Mouse (Mus musculus): ENCODE measurements at regions not wholly inside any gene's neighbourhood (a gene's known extent, or its start where the extent isn't known, plus 50 kb on each side); places are given as distances from the start of the nearest gene placed in this dataset.

DNA sequence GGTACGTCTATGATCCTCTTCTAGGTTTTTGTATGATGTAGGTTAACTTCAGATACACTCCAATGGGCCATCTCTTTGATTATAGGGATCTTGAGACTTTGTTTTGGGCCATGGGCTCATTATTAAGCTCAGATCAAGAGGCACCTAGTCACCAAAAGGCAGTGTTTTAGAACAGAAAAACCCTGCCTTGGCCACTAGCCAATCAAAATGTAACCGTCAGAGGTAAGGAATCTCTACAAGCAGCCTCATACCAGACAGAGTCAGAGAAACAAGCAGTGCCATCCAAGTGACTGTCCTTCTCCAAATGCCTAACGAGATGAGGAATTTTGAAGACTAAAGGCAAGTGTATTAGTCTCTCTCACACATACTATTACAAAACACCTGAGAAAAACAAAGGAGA is 487.0 kb downstream of the Rps29 start:
- TF ChIP-seq CTCF (IDR thresholded peaks at IDR 0.05; ENCODE audit: insufficient read depth, low read length) (no peak), POLR2A (IDR thresholded peaks at IDR 0.05; ENCODE audit: borderline replicate concordance, extremely low read depth, low read depth, low read length) (no peak)
- Histone ChIP-seq H3K4me3 (replicated peaks; ENCODE audit: extremely low read depth, low read depth, low read length) (no peak overlapping the region), H3K4me1 (ENCODE audit: control insufficient read depth, insufficient read depth, low read length) (no peaks in the 10 kb centered on the region)
- 72% methylated on average over 3 of the region's 3 CpGs for WGBS
- DNase-seq, result no peak

DNA sequence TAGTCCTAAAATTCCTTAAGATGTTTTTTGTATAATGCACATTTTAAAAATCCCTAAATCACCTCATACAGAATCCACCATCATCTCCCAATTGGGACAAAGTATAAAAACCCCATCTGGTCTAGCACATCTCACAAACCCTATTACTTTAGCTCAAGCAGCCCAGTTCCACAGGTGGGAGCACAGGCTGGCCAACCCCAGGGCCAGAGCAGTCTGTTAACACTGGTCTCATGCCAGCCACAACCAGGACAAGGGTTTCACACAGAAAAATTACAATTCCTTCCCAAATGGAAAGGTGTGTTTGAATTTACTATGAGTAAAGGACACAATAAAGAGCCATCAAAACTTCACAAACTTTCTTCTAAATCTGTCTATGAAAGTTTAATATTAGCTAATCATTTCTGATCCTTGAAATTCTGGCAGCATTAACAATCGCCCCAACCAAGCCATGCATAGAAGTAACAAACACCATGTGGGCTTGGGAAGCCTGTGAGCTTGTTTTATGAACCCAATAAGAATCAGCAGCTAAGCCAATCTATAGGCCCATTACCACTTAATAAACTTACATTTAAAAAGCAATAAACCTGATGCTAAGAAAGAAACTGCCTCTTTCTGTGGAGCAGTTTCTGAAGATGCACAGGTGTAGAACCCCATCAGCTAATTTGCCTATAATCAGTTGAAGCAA is 512.9 kb downstream of the Rps29 start:
- Histone ChIP-seq H3K4me3 (replicated peaks; ENCODE audit: extremely low read depth, low read depth, low read length) (no peak overlapping the region), H3K4me1 (ENCODE audit: control insufficient read depth, insufficient read depth, low read length) (no peaks in the 10 kb centered on the region)
- no peak for DNase-seq
- 82% methylated on average over 1 of the region's 1 CpGs for WGBS
- TF ChIP-seq CTCF (IDR thresholded peaks at IDR 0.05; ENCODE audit: insufficient read depth, low read length) (no peak), POLR2A (IDR thresholded peaks at IDR 0.05; ENCODE audit: borderline replicate concordance, extremely low read depth, low read depth, low read length) (no peak)

DNA sequence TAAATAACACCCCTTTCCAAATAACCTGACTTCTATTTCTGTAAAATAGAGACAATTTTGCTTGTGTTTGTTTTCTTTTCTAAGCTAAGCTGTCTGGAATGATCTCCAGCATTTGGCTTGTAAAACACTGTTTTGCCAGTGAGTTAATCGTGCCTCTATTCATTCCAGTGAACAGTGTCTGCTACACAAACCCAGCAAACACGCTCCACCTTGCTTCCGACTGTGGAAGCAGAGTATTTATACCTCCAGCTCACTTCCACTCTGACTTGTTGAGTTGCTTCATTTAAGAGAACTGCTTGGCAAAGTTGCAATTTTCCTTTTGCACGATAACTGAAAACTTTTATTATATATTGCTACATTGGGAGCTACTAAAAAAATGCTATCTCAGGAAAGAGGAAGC is 515.3 kb downstream of the Rps29 start:
- TF ChIP-seq POLR2A (IDR thresholded peaks at IDR 0.05; ENCODE audit: borderline replicate concordance, extremely low read depth, low read depth, low read length) (no peak), CTCF (IDR thresholded peaks at IDR 0.05; ENCODE audit: insufficient read depth, low read length) (no peak)
- no peak for DNase-seq
- Histone ChIP-seq H3K4me3 (replicated peaks; ENCODE audit: extremely low read depth, low read depth, low read length) (no peak overlapping the region), H3K4me1 (ENCODE audit: control insufficient read depth, insufficient read depth, low read length) (no peaks in the 10 kb centered on the region)
- 74% methylated on average over 4 of the region's 4 CpGs for WGBS

DNA sequence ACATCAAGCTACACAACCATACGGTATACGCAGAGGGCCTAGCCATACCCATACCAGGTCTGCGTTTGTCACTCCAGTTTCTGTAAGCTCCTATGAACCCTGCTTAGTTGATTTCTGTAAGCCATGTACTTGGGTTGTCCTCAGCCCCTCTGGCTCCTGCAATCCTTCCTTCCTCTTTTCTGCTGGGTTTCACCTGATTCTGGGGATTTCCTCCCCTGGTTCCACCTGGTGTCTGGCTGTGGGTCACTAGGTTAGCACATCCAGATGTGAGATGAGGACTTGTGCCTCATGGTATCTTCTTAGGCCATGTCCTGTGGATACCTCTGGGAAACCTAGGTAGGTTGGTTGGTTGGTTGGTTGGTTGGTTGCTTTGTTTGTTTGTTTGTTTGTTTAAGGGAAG is 526.5 kb downstream of the Rps29 start:
- no peak for DNase-seq
- TF ChIP-seq CTCF (IDR thresholded peaks at IDR 0.05; ENCODE audit: insufficient read depth, low read length), result no peak
- no peak for TF ChIP-seq POLR2A (IDR thresholded peaks at IDR 0.05; ENCODE audit: borderline replicate concordance, extremely low read depth, low read depth, low read length)
- 100% methylated on average over 3 of the region's 3 CpGs for WGBS
- H3K4me3 ChIP-seq (replicated peaks; ENCODE audit: extremely low read depth, low read depth, low read length), result no peak overlapping the region
- H3K4me1 ChIP-seq (ENCODE audit: control insufficient read depth, insufficient read depth, low read length), result no peaks in the 10 kb centered on the region

DNA sequence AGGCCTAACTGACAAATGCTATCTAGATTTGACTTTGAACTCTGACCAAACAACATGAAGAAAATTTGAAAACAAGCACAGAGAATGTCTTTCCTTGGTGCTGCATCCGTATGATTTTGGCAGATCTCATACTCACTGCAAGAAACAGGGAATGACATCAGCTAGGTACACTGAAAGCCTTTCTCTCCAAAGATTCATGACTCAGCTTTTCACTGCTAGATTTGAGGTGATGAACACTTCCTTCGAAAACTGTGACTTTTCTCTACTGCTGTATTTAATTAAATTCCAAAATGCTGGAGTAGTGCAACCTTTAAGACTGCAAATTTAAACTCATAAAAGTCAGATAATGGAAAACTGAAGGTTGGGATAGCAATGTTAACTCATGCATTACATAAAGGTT is 540.6 kb downstream of the Rps29 start:
- TF ChIP-seq POLR2A (IDR thresholded peaks at IDR 0.05; ENCODE audit: borderline replicate concordance, extremely low read depth, low read depth, low read length) (no peak), CTCF (IDR thresholded peaks at IDR 0.05; ENCODE audit: insufficient read depth, low read length) (no peak)
- WGBS, result 73% methylated on average over 2 of the region's 2 CpGs
- no peak for DNase-seq
- Histone ChIP-seq H3K4me3 (replicated peaks; ENCODE audit: extremely low read depth, low read depth, low read length) (no peak overlapping the region), H3K4me1 (ENCODE audit: control insufficient read depth, insufficient read depth, low read length) (no peaks in the 10 kb centered on the region)

DNA sequence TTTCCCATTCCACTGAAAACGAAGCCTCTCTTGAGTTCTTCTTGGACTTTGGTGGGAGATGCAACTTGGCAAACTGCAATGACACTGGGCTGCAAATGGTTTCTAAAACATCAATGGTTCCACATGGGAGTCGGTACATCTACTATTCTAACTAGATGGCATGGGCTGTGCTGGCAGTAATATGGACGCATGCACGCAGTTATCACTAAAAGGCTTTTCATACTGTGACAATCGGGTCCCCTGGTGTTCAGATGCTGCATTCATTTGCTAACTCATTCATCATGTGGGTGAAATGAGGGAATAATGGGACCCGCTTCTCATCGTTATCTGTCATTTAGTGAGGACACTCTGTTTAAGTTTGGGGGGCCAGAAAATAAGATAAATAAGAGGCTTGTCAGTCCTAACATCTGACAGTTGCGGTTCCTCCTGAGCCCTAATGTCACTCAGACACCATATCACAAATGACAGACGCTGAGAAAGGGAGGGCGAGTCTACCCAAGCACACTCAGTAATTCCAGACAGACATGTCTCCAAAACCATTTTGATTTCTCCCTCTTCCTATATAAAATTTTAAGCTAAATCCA is 553.5 kb downstream of the Rps29 start:
- WGBS, result 72% methylated on average over 10 of the region's 10 CpGs
- no peak overlapping the region for H3K4me3 ChIP-seq (replicated peaks; ENCODE audit: extremely low read depth, low read depth, low read length)
- TF ChIP-seq POLR2A (IDR thresholded peaks at IDR 0.05; ENCODE audit: borderline replicate concordance, extremely low read depth, low read depth, low read length), result no peak
- H3K4me1 ChIP-seq (ENCODE audit: control insufficient read depth, insufficient read depth, low read length), result no peaks in the 10 kb centered on the region
- no peak for DNase-seq

DNA sequence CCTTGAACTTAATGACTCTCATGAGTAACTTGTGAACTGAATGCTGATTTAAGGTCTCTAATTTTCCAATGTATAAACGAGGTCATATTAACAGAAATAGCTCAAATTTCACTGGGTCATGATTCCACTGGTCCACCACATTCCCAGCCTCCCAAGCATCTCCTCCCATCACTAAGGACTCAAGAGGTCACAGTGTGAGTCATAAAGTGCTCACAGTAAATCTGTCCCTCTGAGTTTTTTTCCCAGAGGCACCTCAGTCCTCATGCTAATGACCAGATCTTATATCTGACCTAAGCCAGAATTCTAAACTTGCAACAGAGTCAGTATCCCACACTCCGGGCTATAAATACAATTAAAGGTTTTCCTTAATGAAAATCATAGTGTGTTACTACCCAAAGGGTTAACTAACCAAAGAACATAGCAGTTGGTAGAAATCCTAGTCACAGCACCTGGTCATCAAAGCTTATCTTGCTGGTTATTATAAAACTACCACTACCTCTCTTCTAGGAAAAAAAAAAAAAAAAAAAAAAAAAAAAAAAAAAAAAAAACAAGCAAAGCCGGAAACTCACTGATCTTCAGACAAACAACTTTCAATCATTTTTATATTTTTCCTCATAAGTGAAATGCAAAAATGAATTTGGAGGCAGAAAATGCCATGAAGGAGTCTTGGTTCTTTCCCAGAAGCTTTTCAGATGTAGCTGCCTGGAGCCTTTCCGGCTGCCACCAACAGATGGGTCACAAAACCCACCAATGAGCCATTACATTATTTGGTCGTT is 554.3 kb downstream of the Rps29 start:
- DNase-seq, result no peak
- WGBS, result 74% methylated on average over 5 of the region's 5 CpGs
- H3K4me3 ChIP-seq (replicated peaks; ENCODE audit: extremely low read depth, low read depth, low read length), result no peak overlapping the region

DNA sequence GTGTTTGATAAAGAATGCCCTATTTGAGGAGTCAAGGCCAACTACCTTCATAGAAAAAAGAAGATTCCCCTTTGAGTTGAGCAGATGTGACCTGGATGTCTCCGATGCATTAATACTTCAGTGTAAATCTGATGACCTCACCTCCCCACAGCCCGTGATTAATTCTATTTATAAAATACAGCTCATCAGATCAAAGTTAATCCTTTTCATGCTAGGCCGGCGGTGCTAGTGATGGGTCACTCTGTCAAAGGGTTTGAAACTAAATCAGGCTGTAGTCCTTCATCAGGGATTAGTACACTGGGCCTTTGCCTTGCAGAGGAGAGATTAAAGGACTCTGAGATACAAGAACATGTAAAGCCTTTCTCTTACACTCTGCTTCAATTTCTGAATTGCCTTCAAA is 556.3 kb downstream of the Rps29 start:
- WGBS, result 76% methylated on average over 4 of the region's 4 CpGs
- no peak for TF ChIP-seq CTCF (IDR thresholded peaks at IDR 0.05; ENCODE audit: insufficient read depth, low read length)
- no peak for TF ChIP-seq POLR2A (IDR thresholded peaks at IDR 0.05; ENCODE audit: borderline replicate concordance, extremely low read depth, low read depth, low read length)
- DNase-seq, result no peak
- Histone ChIP-seq H3K4me3 (replicated peaks; ENCODE audit: extremely low read depth, low read depth, low read length) (no peak overlapping the region), H3K4me1 (ENCODE audit: control insufficient read depth, insufficient read depth, low read length) (no peaks in the 10 kb centered on the region)

More for the DNA sequence above, 554.3 kb downstream of the Rps29 start:
- no peaks in the 10 kb centered on the region for H3K4me1 ChIP-seq (ENCODE audit: control insufficient read depth, insufficient read depth, low read length)
- TF ChIP-seq CTCF (IDR thresholded peaks at IDR 0.05; ENCODE audit: insufficient read depth, low read length), result no peak
- no peak for TF ChIP-seq POLR2A (IDR thresholded peaks at IDR 0.05; ENCODE audit: borderline replicate concordance, extremely low read depth, low read depth, low read length)

DNA sequence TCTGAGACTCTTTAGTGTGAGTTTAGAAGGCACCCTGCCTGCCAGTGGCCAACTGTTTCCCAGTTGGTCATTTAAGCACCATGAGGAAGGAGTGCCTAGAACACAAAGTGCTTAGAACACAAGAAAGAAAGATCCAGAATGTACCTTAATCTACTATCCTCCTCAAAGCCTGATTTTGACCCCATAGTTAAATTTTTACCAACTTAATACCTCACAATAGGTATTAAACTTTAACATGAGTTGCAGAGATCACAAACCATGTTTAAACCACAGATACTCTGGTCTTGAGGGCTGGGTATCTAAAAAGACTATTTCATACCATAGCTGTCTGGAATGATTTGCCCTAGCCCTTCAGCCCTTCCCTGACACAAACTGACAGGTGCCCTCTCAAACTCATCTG is 557.6 kb downstream of the Rps29 start:
- TF ChIP-seq CTCF (IDR thresholded peaks at IDR 0.05; ENCODE audit: insufficient read depth, low read length) (no peak), POLR2A (IDR thresholded peaks at IDR 0.05; ENCODE audit: borderline replicate concordance, extremely low read depth, low read depth, low read length) (no peak)
- DNase-seq, result no peak
- Histone ChIP-seq H3K4me3 (replicated peaks; ENCODE audit: extremely low read depth, low read depth, low read length) (no peak overlapping the region), H3K4me1 (ENCODE audit: control insufficient read depth, insufficient read depth, low read length) (no peaks in the 10 kb centered on the region)
